Mouse (Mus musculus) MEL (cell line): ENCODE data around the gene Usp37. TPM values are rescaled to one million over a fixed set of nuclear protein-coding genes. Genes with fewer than 3 reads are reported as not detected.

ENCODE experiments used
- DNase-seq: peaks from one replicate; pipeline ENCODE4 v3.0.0; 2011; ENCODE audit warnings: low read depth, low spot score
- H3K27ac ChIP-seq: 2 replicates; pipeline ENCODE4 v1.5.1; 2012; ENCODE audit warnings: low read depth, mild to moderate bottlenecking, control low read depth, low read length, moderate library complexity; ENCODE audit not compliant: control insufficient read depth
- H3K27me3 ChIP-seq, 2 experiments: fragments of 150-350 bp in 1 of 2; sonication (generic) in 1 of 2; 2 replicates each; pipeline ENCODE4 v1.6.1; 2012; ENCODE audit warnings: low read length in 2 of 2, mild to moderate bottlenecking in 2 of 2, improper control_type of control experiment in 1 of 2, moderate library complexity in 1 of 2; ENCODE audit not compliant: insufficient read depth in 2 of 2, control insufficient read depth in 1 of 2
- H3K36me3 ChIP-seq, 2 experiments: 2 replicates each; pipeline ENCODE4 v1.6.1; 2012 to 2014; ENCODE audit warnings: low read length in 2 of 2, improper control_type of control experiment in 1 of 2, inconsistent platforms in 1 of 2, mild to moderate bottlenecking in 1 of 2; ENCODE audit not compliant: insufficient read depth in 2 of 2, control insufficient read depth in 1 of 2
- H3K4me1 ChIP-seq, 2 experiments: fragments of 150-350 bp in 1 of 2; sonication (generic) in 1 of 2; 2 replicates each; pipeline ENCODE4 v1.6.1; 2012; ENCODE audit warnings: low read length in 2 of 2, improper control_type of control experiment in 1 of 2, mild to moderate bottlenecking in 1 of 2; ENCODE audit not compliant: insufficient read depth in 2 of 2, control insufficient read depth in 1 of 2
- H3K4me3 ChIP-seq, 2 experiments: fragments of 150-350 bp in 1 of 2; sonication (generic) in 1 of 2; 2 replicates each; pipeline ENCODE4 v1.5.1; 2012; ENCODE audit warnings: low read depth in 2 of 2, low read length in 2 of 2, mild to moderate bottlenecking in 2 of 2, moderate library complexity in 2 of 2, control low read depth in 1 of 2, improper control_type of control experiment in 1 of 2; ENCODE audit not compliant: control insufficient read depth in 1 of 2, insufficient read depth in 1 of 2
- H3K79me2 ChIP-seq: 2 replicates; pipeline ENCODE4 v1.6.1; 2012; ENCODE audit warnings: mild to moderate bottlenecking, low read length, moderate library complexity; ENCODE audit not compliant: control insufficient read depth, poor library complexity, insufficient read depth
- H3K9ac ChIP-seq: 2 replicates; pipeline ENCODE4 v1.6.1; 2012; ENCODE audit warnings: low read depth, mild to moderate bottlenecking, control low read depth, low read length, moderate library complexity; ENCODE audit not compliant: control insufficient read depth, poor library complexity, severe bottlenecking
- H3K9me3 ChIP-seq: fragments of 150-350 bp; sonication (generic); replicated peaks from 2 replicates; pipeline ENCODE4 v1.6.1; 2012; ENCODE audit warnings: mild to moderate bottlenecking, low read length, improper control_type of control experiment, moderate library complexity; ENCODE audit not compliant: insufficient read depth
- BHLHE40 ChIP-seq: IDR thresholded peaks from 2 replicates; pipeline ENCODE4 v1.6.1; 2012; ENCODE audit warnings: low read depth, mild to moderate bottlenecking, inconsistent platforms, low read length, improper control_type of control experiment, borderline replicate concordance
- CHD2 ChIP-seq: IDR thresholded peaks from 2 replicates; pipeline ENCODE4 v1.6.1; 2011; ENCODE audit warnings: low read length, improper control_type of control experiment
- GATA1 ChIP-seq: IDR thresholded peaks from 2 replicates; pipeline ENCODE4 v1.6.1; 2011; ENCODE audit warnings: low read depth, low read length, improper control_type of control experiment
- JUND ChIP-seq: IDR thresholded peaks from 2 replicates; pipeline ENCODE4 v1.6.1; 2011; ENCODE audit warnings: low read depth, mild to moderate bottlenecking, improper control_type of control experiment, low read length
- KAT2A ChIP-seq: conservative IDR thresholded peaks from 2 replicates; pipeline ENCODE4 v1.6.1; 2012; ENCODE audit warnings: low read depth, low read length, improper control_type of control experiment, inconsistent platforms
- MAFK ChIP-seq: IDR thresholded peaks from 2 replicates; pipeline ENCODE4 v1.6.1; 2011; ENCODE audit warnings: low read depth, mild to moderate bottlenecking, low read length, improper control_type of control experiment, borderline replicate concordance
- MAZ ChIP-seq: IDR thresholded peaks from 2 replicates; pipeline ENCODE4 v1.6.1; 2012; ENCODE audit warnings: low read depth, mild to moderate bottlenecking, inconsistent platforms, low read length, improper control_type of control experiment
- MEF2A ChIP-seq: IDR thresholded peaks from 2 replicates; pipeline ENCODE4 v1.6.1; 2014; ENCODE audit warnings: low read depth, mild to moderate bottlenecking, inconsistent platforms, low read length, improper control_type of control experiment; ENCODE audit not compliant: poor library complexity, insufficient replicate concordance, severe bottlenecking; ENCODE audit errors: extremely low read depth
- MXI1 ChIP-seq: IDR thresholded peaks from 2 replicates; pipeline ENCODE4 v1.6.1; 2011; ENCODE audit warnings: mild to moderate bottlenecking, low read depth, low read length, improper control_type of control experiment
- MYC ChIP-seq: IDR thresholded peaks from 2 replicates; pipeline ENCODE4 v1.6.1; 2011; ENCODE audit warnings: low read depth, mild to moderate bottlenecking, low read length, improper control_type of control experiment, moderate library complexity
- NELFE ChIP-seq: IDR thresholded peaks from 2 replicates; pipeline ENCODE4 v1.6.1; 2011; ENCODE audit warnings: low read depth, low read length, improper control_type of control experiment
- POLR2A ChIP-seq, 2 experiments: IDR thresholded peaks; 2 replicates each; pipeline ENCODE4 v1.6.1; 2011 to 2012; ENCODE audit warnings: low read length in 2 of 2, mild to moderate bottlenecking in 2 of 2, control low read depth in 1 of 2, improper control_type of control experiment in 1 of 2, low read depth in 1 of 2, moderate library complexity in 1 of 2; ENCODE audit not compliant: control insufficient read depth in 1 of 2, insufficient read depth in 1 of 2, poor library complexity in 1 of 2
- POLR2AphosphoS2 ChIP-seq: IDR thresholded peaks from 2 replicates; pipeline ENCODE4 v1.6.1; 2011; ENCODE audit warnings: low read length, improper control_type of control experiment
- SIN3A ChIP-seq: IDR thresholded peaks from 2 replicates; pipeline ENCODE4 v1.6.1; 2012; ENCODE audit warnings: low read length, improper control_type of control experiment, inconsistent platforms
- USF2 ChIP-seq, 2 experiments: IDR thresholded peaks; 2 replicates each; pipeline ENCODE4 v1.6.1; 2011 to 2012; ENCODE audit warnings: improper control_type of control experiment in 2 of 2, low read length in 2 of 2, borderline replicate concordance in 1 of 2, inconsistent platforms in 1 of 2, low read depth in 1 of 2, mild to moderate bottlenecking in 1 of 2; ENCODE audit not compliant: insufficient read depth in 1 of 2
- ZMIZ1 ChIP-seq: IDR thresholded peaks from 2 replicates; pipeline ENCODE4 v1.6.1; 2012; ENCODE audit warnings: low read depth, mild to moderate bottlenecking, inconsistent platforms, low read length, improper control_type of control experiment, moderate library complexity
- ZNF384 ChIP-seq: IDR thresholded peaks from 2 replicates; pipeline ENCODE4 v1.6.1; 2012; ENCODE audit warnings: low read depth, mild to moderate bottlenecking, inconsistent platforms, low read length, improper control_type of control experiment
- polyA plus RNA-seq, 2 experiments: library from polyadenylated mRNA; stranded (reverse) in 1 of 2; unstranded in 1 of 2; fragments of >175 nt in 1 of 2; fragments of >200 nt in 1 of 2; gene quantifications; 2 replicates each; pipeline versions ENCODE4 v1.2.1 to v1.2.4; 2012; ENCODE audit warnings: low replicate concordance in 2 of 2, low read depth in 1 of 2; ENCODE audit not compliant: insufficient read length in 2 of 2, insufficient read depth in 1 of 2, missing spikeins in 1 of 2
- total RNA-seq: library from RNA; depleted of rRNA; stranded (reverse); fragments of 300-350 nt; gene quantifications from 2 replicates; pipeline ENCODE4 v1.2.3, GENCODE M21; 2012

The Usp37 gene
- total and polyA plus RNA-seq, 3 experiments, result 17.8 to 77.6 (median 24.0) TPM

DNA sequence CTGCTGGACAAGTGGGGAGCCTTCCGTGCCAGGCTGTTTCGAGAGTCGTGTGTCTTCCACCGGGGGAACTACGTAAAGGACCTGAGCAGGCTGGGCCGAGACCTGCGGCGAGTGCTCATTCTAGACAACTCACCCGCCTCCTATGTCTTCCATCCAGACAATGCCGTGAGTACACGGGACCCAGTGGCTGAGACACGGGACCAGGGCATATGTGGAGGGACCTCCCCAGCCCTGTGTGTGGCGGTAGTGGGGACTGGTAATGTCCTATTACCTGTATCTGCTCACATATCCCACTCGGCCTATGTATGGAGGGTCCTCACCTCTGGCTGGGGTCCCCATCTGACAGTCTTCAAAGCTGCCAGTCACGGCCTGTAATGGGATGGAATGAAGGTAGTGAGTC lies 149.2 kb downstream of the Usp37 start:
- no peak overlapping the region for H3K27ac ChIP-seq
- H3K4me1 ChIP-seq, result peaks cover 0 to 4% of the 10 kb centered on the region in 2 experiments; a peak in 1 of 4 replicates
- TF ChIP-seq MEF2A (no peak), SIN3A (no peak), USF2 (IDR thresholded peaks at IDR 0.05; ENCODE audit: borderline replicate concordance in 1 of 2, insufficient read depth in 1 of 2, low read depth in 1 of 2, low read length in 2 of 2) (no peak), MXI1 (no peak), POLR2AphosphoS2 (no peak)
- TF ChIP-seq, all 39 proteins: peak for 0
- no peak for DNase-seq
- Histone ChIP-seq H3K27me3 (no peaks in the 10 kb centered on the region), H3K9ac (no peak overlapping the region), H3K9me3 (no peaks in the 10 kb centered on the region), H3K36me3 (peaks cover 0 to 3% of the 10 kb centered on the region in 2 experiments; a peak in 2 of 4 replicates), H3K79me2 (peaks cover 14% of the 10 kb centered on the region), H3K4me3 (no peak overlapping the region)

DNA sequence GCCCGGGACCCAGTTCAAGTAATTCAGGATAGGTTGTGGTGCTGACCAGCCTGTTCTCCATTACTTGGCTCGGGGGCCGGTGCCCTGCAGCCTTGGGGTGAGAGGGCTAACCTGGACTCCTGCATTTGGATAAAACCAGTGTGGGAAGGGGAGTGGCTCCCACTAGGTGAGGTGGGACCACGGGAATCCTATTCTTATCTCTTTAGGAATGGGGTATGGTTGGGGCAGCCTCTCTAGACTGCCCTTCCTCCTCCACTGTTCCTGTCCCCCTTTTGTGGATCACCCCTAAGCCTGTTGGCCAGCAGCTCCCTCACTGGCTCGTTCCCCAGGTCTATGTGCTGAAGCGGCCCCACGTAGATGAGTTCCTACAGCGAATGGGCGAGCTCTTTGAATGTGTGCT lies 149.8 kb downstream of the Usp37 start:
- DNase-seq, result no peak
- Histone ChIP-seq H3K27me3 (no peaks in the 10 kb centered on the region), H3K9ac (no peak overlapping the region), H3K36me3 (peaks cover 0 to 6% of the 10 kb centered on the region in 2 experiments; a peak in 2 of 4 replicates), H3K4me1 (peaks cover 0 to 8% of the 10 kb centered on the region in 2 experiments; a peak in 2 of 4 replicates), H3K4me3 (no peak overlapping the region), H3K79me2 (peaks cover 14% of the 10 kb centered on the region), H3K27ac (no peak overlapping the region), H3K9me3 (no peaks in the 10 kb centered on the region)
- no peak for TF ChIP-seq KAT2A
- TF ChIP-seq JUND, result no peak
- no peak for TF ChIP-seq ZNF384
- no peak for TF ChIP-seq MYC
- TF ChIP-seq BHLHE40, result no peak
- no peak for TF ChIP-seq MAFK
- no peak for TF ChIP-seq MAZ
- no peak for TF ChIP-seq ZMIZ1
- TF ChIP-seq POLR2AphosphoS2, result no peak
- no peak for TF ChIP-seq POLR2A (IDR thresholded peaks at IDR 0.05; ENCODE audit: control insufficient read depth in 1 of 2, insufficient read depth in 1 of 2, low read depth in 1 of 2, low read length in 2 of 2, poor library complexity in 1 of 2)
- no peak for TF ChIP-seq CHD2
- TF ChIP-seq NELFE, result no peak
- TF ChIP-seq USF2 (IDR thresholded peaks at IDR 0.05; ENCODE audit: borderline replicate concordance in 1 of 2, insufficient read depth in 1 of 2, low read depth in 1 of 2, low read length in 2 of 2), result no peak
- no peak for TF ChIP-seq GATA1
